Mouse (Mus musculus): ENCODE measurements around the gene Psip1. TPM values are rescaled to one million over a fixed set of nuclear protein-coding genes. Genes with fewer than 3 reads are reported as not detected.

Gene Psip1
- polyA plus RNA-seq, 1 experiment, result 17.5 TPM

DNA sequence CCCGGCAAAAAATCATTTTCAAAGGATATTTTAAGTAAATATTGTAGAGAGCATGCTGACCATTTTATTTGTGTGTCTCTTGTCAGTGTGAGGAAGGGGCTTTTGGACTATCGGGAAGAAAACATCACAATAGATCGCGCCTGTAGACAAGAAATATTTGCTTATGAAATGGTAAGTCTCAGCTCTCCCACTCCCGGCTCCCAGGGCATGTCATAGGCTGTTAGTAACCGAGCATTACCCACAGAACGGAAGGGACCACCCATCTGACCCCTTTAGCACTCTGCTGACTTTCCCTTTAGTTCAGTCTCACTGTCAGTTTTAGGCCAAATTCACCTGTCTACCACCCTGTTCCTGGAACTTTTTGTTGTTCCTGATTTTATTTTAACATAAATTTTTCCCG lies 58.6 kb downstream of the Psip1 start:
- Histone ChIP-seq H3K27me3 (ENCODE audit: control insufficient read depth, insufficient read depth, low read length) (no peaks in the 10 kb centered on the region), H3K4me3 (ENCODE audit: extremely low read depth, insufficient read depth, insufficient read length) (no peak overlapping the region), H3K27ac (ENCODE audit: insufficient read depth, low read length) (no peak overlapping the region), H3K4me1 (ENCODE audit: control insufficient read depth, insufficient read depth, insufficient read length) (no peaks in the 10 kb centered on the region; the same call in 1 of the 2 replicates), H3K36me3 (ENCODE audit: control insufficient read depth, insufficient read depth, low read length) (peaks cover 15% of the 10 kb centered on the region)
- no peak for TF ChIP-seq POLR2A (IDR thresholded peaks at IDR 0.05; ENCODE audit: low read depth, low read length)
- TF ChIP-seq CTCF (IDR thresholded peaks at IDR 0.05; ENCODE audit: extremely low read depth, insufficient read depth, insufficient read length, insufficient replicate concordance), result no peak
- 93% methylated on average over 8 of the region's 8 CpGs for WGBS
- DNase-seq (ENCODE audit: low read depth in 1 of 2, low spot score in 2 of 2), result no peak

DNA sequence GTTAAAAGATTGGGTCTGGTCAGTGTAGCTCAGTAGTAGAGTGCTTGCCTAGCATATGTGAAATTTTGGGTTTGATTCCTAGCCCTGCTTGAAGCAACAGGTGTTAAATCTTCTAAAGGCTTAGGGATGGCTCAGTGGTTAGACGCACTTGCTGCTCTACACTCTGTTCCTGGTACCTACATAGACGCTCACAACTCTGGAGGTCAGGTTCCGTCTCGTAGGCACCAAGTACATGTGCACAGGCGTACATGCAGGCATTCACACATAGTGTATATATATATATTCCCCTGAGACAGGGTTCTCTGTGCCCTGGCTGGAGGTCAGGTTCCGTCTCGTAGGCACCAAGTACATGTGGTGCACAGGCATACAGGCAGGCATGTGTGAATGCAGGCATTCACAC lies 59.1 kb downstream of the Psip1 start:
- 98% methylated on average over 7 of the region's 7 CpGs for WGBS
- DNase-seq (ENCODE audit: low read depth in 1 of 2, low spot score in 2 of 2), result no peak
- Histone ChIP-seq H3K27me3 (ENCODE audit: control insufficient read depth, insufficient read depth, low read length) (no peaks in the 10 kb centered on the region), H3K4me3 (ENCODE audit: extremely low read depth, insufficient read depth, insufficient read length) (no peak overlapping the region), H3K4me1 (ENCODE audit: control insufficient read depth, insufficient read depth, insufficient read length) (no peaks in the 10 kb centered on the region; the same call in 1 of the 2 replicates), H3K36me3 (ENCODE audit: control insufficient read depth, insufficient read depth, low read length) (peaks cover 15% of the 10 kb centered on the region), H3K27ac (ENCODE audit: insufficient read depth, low read length) (no peak overlapping the region)
- TF ChIP-seq CTCF (IDR thresholded peaks at IDR 0.05; ENCODE audit: extremely low read depth, insufficient read depth, insufficient read length, insufficient replicate concordance), result no peak
- TF ChIP-seq POLR2A (IDR thresholded peaks at IDR 0.05; ENCODE audit: low read depth, low read length), result no peak

DNA sequence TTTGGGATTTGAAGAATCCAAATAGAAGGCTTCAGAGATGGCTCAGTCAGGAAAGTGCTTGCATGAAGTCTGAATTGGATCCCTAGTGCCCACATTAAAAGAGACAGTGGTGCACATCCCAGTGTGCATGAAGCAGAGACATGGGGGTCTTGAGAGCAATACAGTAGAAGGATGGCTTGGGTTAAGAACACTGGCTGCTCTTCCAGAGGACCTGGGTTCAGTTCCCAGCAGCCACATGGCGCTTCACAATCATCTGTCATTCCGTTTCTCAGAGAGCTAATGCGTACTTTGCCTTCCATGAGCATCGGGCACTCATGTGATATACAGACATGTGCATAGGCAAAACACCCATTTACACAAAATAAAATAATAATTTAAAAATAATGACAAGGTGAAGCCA lies 61.1 kb downstream of the Psip1 start:
- H3K36me3 ChIP-seq (ENCODE audit: control insufficient read depth, insufficient read depth, low read length), result peaks cover 11% of the 10 kb centered on the region
- no peak overlapping the region for H3K27ac ChIP-seq (ENCODE audit: insufficient read depth, low read length)
- no peak overlapping the region for H3K4me3 ChIP-seq (ENCODE audit: extremely low read depth, insufficient read depth, insufficient read length)
- WGBS, result 97% methylated on average over 4 of the region's 4 CpGs
- no peak for DNase-seq (ENCODE audit: low read depth in 1 of 2, low spot score in 2 of 2)
- H3K4me1 ChIP-seq (ENCODE audit: control insufficient read depth, insufficient read depth, insufficient read length), result no peaks in the 10 kb centered on the region; the same call in 1 of the 2 replicates
- TF ChIP-seq CTCF (IDR thresholded peaks at IDR 0.05; ENCODE audit: extremely low read depth, insufficient read depth, insufficient read length, insufficient replicate concordance) (no peak), POLR2A (IDR thresholded peaks at IDR 0.05; ENCODE audit: low read depth, low read length) (no peak)
- no peaks in the 10 kb centered on the region for H3K27me3 ChIP-seq (ENCODE audit: control insufficient read depth, insufficient read depth, low read length)

DNA sequence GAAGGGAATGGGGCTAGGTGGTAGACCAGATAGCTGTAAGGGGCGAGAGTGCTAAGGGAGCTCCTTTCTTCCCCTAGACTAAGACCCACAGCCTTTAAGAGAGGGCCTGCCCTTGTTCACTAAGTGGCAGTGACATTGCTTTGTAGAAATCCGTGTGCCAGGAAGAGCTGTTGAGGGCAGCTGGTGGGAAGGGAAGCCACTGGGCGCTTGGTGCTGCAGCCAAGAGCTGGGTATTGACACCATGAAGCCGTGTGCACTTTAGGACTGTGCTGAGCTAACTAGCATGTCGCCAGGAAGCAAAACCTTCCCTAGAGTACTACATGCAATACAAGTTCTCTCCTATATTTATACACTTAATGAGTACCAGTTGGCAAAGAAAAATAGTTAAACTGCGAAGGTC lies 62.6 kb downstream of the Psip1 start:
- Histone ChIP-seq H3K36me3 (ENCODE audit: control insufficient read depth, insufficient read depth, low read length) (peaks cover 8% of the 10 kb centered on the region), H3K4me1 (ENCODE audit: control insufficient read depth, insufficient read depth, insufficient read length) (no peaks in the 10 kb centered on the region; the same call in 1 of the 2 replicates), H3K4me3 (ENCODE audit: extremely low read depth, insufficient read depth, insufficient read length) (no peak overlapping the region), H3K27me3 (ENCODE audit: control insufficient read depth, insufficient read depth, low read length) (no peaks in the 10 kb centered on the region), H3K27ac (ENCODE audit: insufficient read depth, low read length) (no peak overlapping the region)
- no peak for DNase-seq (ENCODE audit: low read depth in 1 of 2, low spot score in 2 of 2)
- WGBS, result 91% methylated on average over 6 of the region's 6 CpGs
- TF ChIP-seq CTCF (IDR thresholded peaks at IDR 0.05; ENCODE audit: extremely low read depth, insufficient read depth, insufficient read length, insufficient replicate concordance) (no peak), POLR2A (IDR thresholded peaks at IDR 0.05; ENCODE audit: low read depth, low read length) (no peak)

DNA sequence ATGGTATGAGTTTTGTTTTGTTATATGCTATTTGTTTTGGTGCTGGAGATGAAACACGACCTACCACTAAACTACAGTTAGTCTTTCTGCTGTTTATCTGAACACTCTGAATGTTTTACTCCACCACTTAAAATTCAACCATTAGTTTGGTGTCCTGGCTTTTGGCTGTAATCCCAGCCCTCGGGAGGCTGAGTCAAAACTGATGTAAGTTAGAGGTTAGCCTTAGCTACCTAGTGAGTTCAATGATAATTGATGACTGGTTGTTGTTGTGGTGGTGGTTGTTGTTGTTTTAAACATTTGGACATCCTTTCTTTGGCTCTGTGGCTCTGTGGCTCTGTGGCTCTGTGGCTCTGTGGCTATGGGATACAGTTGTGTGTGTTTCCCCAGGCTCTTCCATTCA lies 67.5 kb downstream of the Psip1 start:
- 70% methylated on average over 2 of the region's 2 CpGs for WGBS
- H3K27me3 ChIP-seq (ENCODE audit: control insufficient read depth, insufficient read depth, low read length), result no peaks in the 10 kb centered on the region
- no peaks in the 10 kb centered on the region; the same call in 1 of the 2 replicates for H3K4me1 ChIP-seq (ENCODE audit: control insufficient read depth, insufficient read depth, insufficient read length)
- DNase-seq (ENCODE audit: low read depth in 1 of 2, low spot score in 2 of 2), result no peak
- no peak overlapping the region for H3K27ac ChIP-seq (ENCODE audit: insufficient read depth, low read length)
- 0 out of 2 replicates have a peak overlapping the region, but pooled peaks have one; percentile 11 for H3K4me3 ChIP-seq (ENCODE audit: extremely low read depth, insufficient read depth, insufficient read length)
- H3K36me3 ChIP-seq (ENCODE audit: control insufficient read depth, insufficient read depth, low read length), result no peaks in the 10 kb centered on the region
- TF ChIP-seq CTCF (IDR thresholded peaks at IDR 0.05; ENCODE audit: extremely low read depth, insufficient read depth, insufficient read length, insufficient replicate concordance), result no peak
- no peak for TF ChIP-seq POLR2A (IDR thresholded peaks at IDR 0.05; ENCODE audit: low read depth, low read length)

DNA sequence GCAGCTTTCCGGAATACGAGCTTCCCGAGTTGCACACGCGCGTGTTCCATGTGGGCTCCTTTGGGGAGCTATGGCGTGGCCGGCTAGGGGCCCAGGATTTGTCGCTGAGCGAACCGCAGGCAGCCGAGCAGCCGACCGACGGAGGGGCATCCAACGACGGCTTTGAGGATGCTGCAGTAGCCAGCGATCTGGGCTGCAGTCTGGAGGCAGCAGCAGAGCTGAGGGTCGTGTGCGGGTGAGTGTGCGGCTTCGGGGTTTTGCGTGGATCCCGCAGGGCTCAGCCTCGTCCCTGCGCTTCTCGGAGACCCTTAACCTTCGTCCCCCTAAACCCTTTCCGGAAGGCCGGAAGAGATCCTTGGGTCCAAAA lies 68.5 kb downstream of the Psip1 start:
- Histone ChIP-seq H3K27ac (ENCODE audit: insufficient read depth, low read length) (peak overlapping the region; percentile 49), H3K36me3 (ENCODE audit: control insufficient read depth, insufficient read depth, low read length) (no peaks in the 10 kb centered on the region), H3K4me1 (ENCODE audit: control insufficient read depth, insufficient read depth, insufficient read length) (no peaks in the 10 kb centered on the region; the same call in 1 of the 2 replicates), H3K4me3 (ENCODE audit: extremely low read depth, insufficient read depth, insufficient read length) (peak overlapping the region; percentile 93), H3K27me3 (ENCODE audit: control insufficient read depth, insufficient read depth, low read length) (no peaks in the 10 kb centered on the region)
- no peak for DNase-seq (ENCODE audit: low read depth in 1 of 2, low spot score in 2 of 2)
- TF ChIP-seq CTCF (IDR thresholded peaks at IDR 0.05; ENCODE audit: extremely low read depth, insufficient read depth, insufficient read length, insufficient replicate concordance) (no peak), POLR2A (IDR thresholded peaks at IDR 0.05; ENCODE audit: low read depth, low read length) (no peak)
- WGBS, result under 1% methylated on average over 30 of the region's 30 CpGs

DNA sequence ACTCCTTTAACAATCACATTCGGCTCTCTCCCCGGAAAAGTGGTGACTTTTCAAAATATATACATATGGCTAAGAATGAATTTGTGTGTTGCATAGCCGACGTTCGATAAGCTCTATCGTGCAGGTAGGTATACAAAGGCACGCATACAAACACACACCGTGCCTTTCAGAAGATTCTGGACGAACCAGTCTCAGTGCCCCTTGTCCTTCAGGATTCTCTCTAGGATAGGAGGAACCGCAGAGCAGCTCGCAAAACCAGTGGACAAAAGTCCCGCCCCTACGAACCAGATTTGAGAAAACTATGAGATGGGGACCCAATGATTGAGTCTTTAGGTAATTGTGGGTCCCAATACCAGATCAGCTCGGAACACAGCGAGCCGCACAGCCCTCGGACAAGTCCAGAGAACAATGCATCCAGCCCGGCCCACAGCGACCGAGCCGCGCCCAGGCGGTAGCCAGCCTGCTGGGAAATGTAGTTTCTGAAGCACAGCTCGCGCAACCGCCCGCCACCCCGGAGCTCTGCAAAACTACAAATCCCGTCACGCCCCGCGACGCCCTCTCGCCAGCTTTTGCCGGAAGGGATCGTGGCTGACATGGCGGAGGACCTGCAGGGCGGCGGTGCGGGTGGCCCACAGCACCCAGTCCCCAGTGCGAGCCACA lies 69.0 kb downstream of the Psip1 start, which contains the start of gene Snapc3:
Snapc3 (plus strand) TSS at position 565 of the 660 bp plus-strand sequence.
- Histone ChIP-seq H3K27ac (ENCODE audit: insufficient read depth, low read length) (peak within 1 kb of the TSS; percentile 49), H3K4me1 (ENCODE audit: control insufficient read depth, insufficient read depth, insufficient read length) (no peaks in the 10 kb centered on the region; the same call in 1 of the 2 replicates), H3K36me3 (ENCODE audit: control insufficient read depth, insufficient read depth, low read length) (no peaks in the 10 kb centered on the region), H3K27me3 (ENCODE audit: control insufficient read depth, insufficient read depth, low read length) (no peaks in the 10 kb centered on the region), H3K4me3 (ENCODE audit: extremely low read depth, insufficient read depth, insufficient read length) (peak within 1 kb of the TSS; percentile 93)
- TF ChIP-seq CTCF (IDR thresholded peaks at IDR 0.05; ENCODE audit: extremely low read depth, insufficient read depth, insufficient read length, insufficient replicate concordance), result no peak
- peak; percentile 91 for TF ChIP-seq POLR2A (IDR thresholded peaks at IDR 0.05; ENCODE audit: low read depth, low read length)
- WGBS, result under 1% methylated on average over 41 of the region's 41 CpGs
- peak; percentile 81 to 95 for DNase-seq (ENCODE audit: low read depth in 1 of 2, low spot score in 2 of 2)

Measured in spleen, adult 2 months (tissue).